Mouse (Mus musculus) heart, embryonic 11.5 days (tissue): Measurements from ENCODE around the gene Nfix. TPM values are rescaled to one million over a fixed set of nuclear protein-coding genes. Genes with fewer than 3 reads are reported as not detected.

Source experiments
- ATAC-seq: fragments of 200-750 bp; cut with Nextera tagmentation; replicated peaks from 2 replicates; pipeline ENCODE4 v1.8.0; 2017; ENCODE audit warnings: moderate library complexity; ENCODE audit not compliant: insufficient number of reproducible peaks, low FRiP score, low TSS enrichment
- H3K27ac ChIP-seq: fragments of 300-500 bp; sonication (generic); 2 replicates; pipeline ENCODE4 v1.5.1; 2014; ENCODE audit warnings: mild to moderate bottlenecking, low read depth, low read length
- H3K27me3 ChIP-seq: fragments of 300-500 bp; sonication (generic); 2 replicates; pipeline ENCODE4 v1.6.1; 2014; ENCODE audit warnings: mild to moderate bottlenecking, low read length, mixed read lengths; ENCODE audit not compliant: control insufficient read depth, insufficient read depth
- H3K36me3 ChIP-seq: fragments of 300-500 bp; sonication (generic); 2 replicates; pipeline ENCODE4 v1.6.1; 2014; ENCODE audit warnings: mild to moderate bottlenecking, low read length, moderate library complexity, mixed read lengths; ENCODE audit not compliant: control insufficient read depth, insufficient read depth
- H3K4me1 ChIP-seq: fragments of 300-500 bp; sonication (generic); 2 replicates; pipeline ENCODE4 v1.6.1; 2014; ENCODE audit warnings: low read length; ENCODE audit not compliant: control insufficient read depth, insufficient read depth
- H3K4me2 ChIP-seq: fragments of 300-500 bp; sonication (generic); 2 replicates; pipeline ENCODE4 v1.6.1; 2014; ENCODE audit warnings: mild to moderate bottlenecking, moderate library complexity
- H3K4me3 ChIP-seq: fragments of 300-500 bp; sonication (generic); 2 replicates; pipeline ENCODE4 v1.5.1; 2014; ENCODE audit warnings: low read depth, low read length
- H3K9ac ChIP-seq: fragments of 300-500 bp; sonication (generic); 2 replicates; pipeline ENCODE4 v1.6.1; 2014; ENCODE audit warnings: mild to moderate bottlenecking, low read depth, low read length, moderate library complexity
- H3K9me3 ChIP-seq: fragments of 300-500 bp; sonication (generic); replicated peaks from 2 replicates; pipeline ENCODE4 v1.6.1; 2016; ENCODE audit warnings: low read length; ENCODE audit not compliant: control insufficient read depth
- WGBS: fragments of 180-500 bp; shearing (Covaris S2); extraction: QIAGEN DNeasy Blood & Tissue Kit; methylation state at CpG from one replicate; pipeline ENCODE4 v1.1.7; 2014; ENCODE audit not compliant: insufficient replicate concordance; 5-methylcytosine and 5-hydroxymethylcytosine counted together
- polyA plus RNA-seq: library from polyadenylated mRNA; unstranded; fragments of >200 nt; fragmentation: Nextera tagmentation; extraction: Ambion mirVana; gene quantifications from 2 replicates; pipeline ENCODE4 v1.2.1, GENCODE M21; 2014

Nfix gene
- polyA plus RNA-seq, 1 experiment from 2014 or later, result 7.6 TPM

GRCm38 (mm10) chr8:84700526-84700925 is 99.6 kb downstream of the Nfix start:
- H3K36me3 ChIP-seq, result peaks cover 22% of the 10 kb centered on the region
- no peaks in the 10 kb centered on the region for H3K9me3 ChIP-seq
- no peak for ATAC-seq
- peaks cover 36% of the 10 kb centered on the region for H3K27me3 ChIP-seq
- 0 out of 2 replicates have a peak overlapping the region, but pooled peaks have one; percentile 16 for H3K9ac ChIP-seq
- H3K27ac ChIP-seq, result peak overlapping the region; percentile 91
- no peak overlapping the region for H3K4me3 ChIP-seq
- peaks cover 32% of the 10 kb centered on the region for H3K4me1 ChIP-seq
- 82% methylated on average over 5 of the region's 5 CpGs for WGBS
- H3K4me2 ChIP-seq, result peak overlapping the region; percentile 29

GRCm38 (mm10) chr8:84699861-84700322 is 100.3 kb downstream of the Nfix start:
- Histone ChIP-seq H3K27ac (peak overlapping the region; percentile 91), H3K4me1 (peaks cover 32% of the 10 kb centered on the region), H3K4me3 (no peak overlapping the region), H3K4me2 (peak overlapping the region; percentile 29), H3K9me3 (no peaks in the 10 kb centered on the region), H3K9ac (0 out of 2 replicates have a peak overlapping the region, but pooled peaks have one; percentile 16), H3K36me3 (peaks cover 25% of the 10 kb centered on the region), H3K27me3 (peaks cover 30% of the 10 kb centered on the region)
- ATAC-seq, result no peak
- 48% methylated on average over 7 of the region's 7 CpGs for WGBS

DNA sequence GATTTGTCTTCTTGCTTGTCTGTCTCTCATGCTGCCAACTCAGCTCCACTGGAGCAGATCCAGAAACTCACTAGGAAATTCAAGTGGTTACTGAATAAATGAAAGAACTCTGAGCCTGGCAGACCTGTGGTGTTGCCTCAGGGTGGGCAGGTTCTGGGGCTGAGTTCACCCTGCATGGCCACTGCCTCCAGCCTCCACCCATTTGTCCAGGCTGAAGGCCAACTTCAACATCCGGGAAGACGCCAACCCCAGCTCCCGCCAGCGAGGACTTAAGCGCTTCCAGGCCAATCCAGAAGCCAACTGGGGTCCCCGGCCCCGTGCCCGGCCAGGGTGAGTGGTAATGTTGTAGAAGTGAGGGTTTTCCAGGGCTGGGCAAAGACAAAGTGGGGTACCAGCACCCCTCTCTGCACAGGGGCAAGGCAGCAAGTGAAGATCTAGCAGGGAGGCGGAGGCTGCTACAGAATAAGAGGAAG is 101.2 kb downstream of the Nfix start:
- Histone ChIP-seq H3K27me3 (peaks cover 20% of the 10 kb centered on the region), H3K9ac (no peak overlapping the region), H3K9me3 (no peaks in the 10 kb centered on the region), H3K27ac (peak overlapping the region; percentile 91), H3K4me2 (no peak overlapping the region), H3K4me3 (no peak overlapping the region), H3K36me3 (peaks cover 25% of the 10 kb centered on the region), H3K4me1 (peaks cover 25% of the 10 kb centered on the region)
- ATAC-seq, result no peak
- 84% methylated on average over 9 of the region's 9 CpGs for whole genome bisulfite sequencing

- no peak overlapping the region for H3K4me3 ChIP-seq
- WGBS, result 93% methylated on average over 5 of the region's 5 CpGs
- no peak overlapping the region for H3K4me2 ChIP-seq
- peaks cover 25% of the 10 kb centered on the region for H3K36me3 ChIP-seq
- H3K4me1 ChIP-seq, result peaks cover 21% of the 10 kb centered on the region
- no peaks in the 10 kb centered on the region for H3K9me3 ChIP-seq
- ATAC-seq, result no peak
- H3K9ac ChIP-seq, result no peak overlapping the region
- no peak overlapping the region for H3K27ac ChIP-seq
- H3K27me3 ChIP-seq, result peaks cover 14% of the 10 kb centered on the region
Observed at GRCm38 (mm10) chr8:84698288-84698687, 101.9 kb downstream of the Nfix start.

- peaks cover 5% of the 10 kb centered on the region for H3K27me3 ChIP-seq
- no peak overlapping the region for H3K27ac ChIP-seq
- H3K4me1 ChIP-seq, result peaks cover 21% of the 10 kb centered on the region
- 84% methylated on average over 14 of the region's 14 CpGs for WGBS
- H3K4me3 ChIP-seq, result no peak overlapping the region
- H3K9me3 ChIP-seq, result no peaks in the 10 kb centered on the region
- peaks cover 25% of the 10 kb centered on the region for H3K36me3 ChIP-seq
- no peak overlapping the region for H3K4me2 ChIP-seq
- ATAC-seq, result no peak
- no peak overlapping the region for H3K9ac ChIP-seq
Observed at GRCm38 (mm10) chr8:84697166-84698130, 102.7 kb downstream of the Nfix start.

GRCm38 (mm10) chr8:84695140-84695539 is 105.0 kb downstream of the Nfix start:
- Histone ChIP-seq H3K4me2 (no peak overlapping the region), H3K4me1 (peaks cover 10% of the 10 kb centered on the region), H3K9ac (no peak overlapping the region), H3K9me3 (no peaks in the 10 kb centered on the region), H3K27me3 (no peaks in the 10 kb centered on the region), H3K4me3 (no peak overlapping the region), H3K36me3 (peaks cover 29% of the 10 kb centered on the region), H3K27ac (no peak overlapping the region)
- ATAC-seq, result no peak
- WGBS, result 89% methylated on average over 6 of the region's 6 CpGs

DNA sequence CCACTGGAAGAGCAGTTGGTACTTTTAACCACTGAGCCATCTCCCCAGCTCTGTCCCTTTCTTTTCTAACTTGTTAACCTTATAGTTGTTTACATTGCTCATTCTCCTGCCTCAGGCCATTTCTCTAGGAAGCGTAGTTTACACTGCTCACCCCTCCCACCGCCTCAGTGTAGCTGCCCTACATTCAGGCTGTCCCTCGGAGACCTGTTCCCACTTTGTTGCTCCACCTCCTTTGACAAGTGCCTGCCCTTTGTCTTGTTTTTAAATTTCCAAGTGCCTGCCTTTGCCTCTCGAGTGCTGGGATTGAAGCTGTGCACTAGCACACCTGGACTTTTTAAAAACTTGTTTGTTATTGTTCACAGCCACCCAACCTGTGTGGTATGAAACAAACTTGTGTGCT is 106.8 kb downstream of the Nfix start:
- no peak for ATAC-seq
- 77% methylated on average over 4 of the region's 4 CpGs for WGBS
- peaks cover 13% of the 10 kb centered on the region for H3K4me1 ChIP-seq

DNA sequence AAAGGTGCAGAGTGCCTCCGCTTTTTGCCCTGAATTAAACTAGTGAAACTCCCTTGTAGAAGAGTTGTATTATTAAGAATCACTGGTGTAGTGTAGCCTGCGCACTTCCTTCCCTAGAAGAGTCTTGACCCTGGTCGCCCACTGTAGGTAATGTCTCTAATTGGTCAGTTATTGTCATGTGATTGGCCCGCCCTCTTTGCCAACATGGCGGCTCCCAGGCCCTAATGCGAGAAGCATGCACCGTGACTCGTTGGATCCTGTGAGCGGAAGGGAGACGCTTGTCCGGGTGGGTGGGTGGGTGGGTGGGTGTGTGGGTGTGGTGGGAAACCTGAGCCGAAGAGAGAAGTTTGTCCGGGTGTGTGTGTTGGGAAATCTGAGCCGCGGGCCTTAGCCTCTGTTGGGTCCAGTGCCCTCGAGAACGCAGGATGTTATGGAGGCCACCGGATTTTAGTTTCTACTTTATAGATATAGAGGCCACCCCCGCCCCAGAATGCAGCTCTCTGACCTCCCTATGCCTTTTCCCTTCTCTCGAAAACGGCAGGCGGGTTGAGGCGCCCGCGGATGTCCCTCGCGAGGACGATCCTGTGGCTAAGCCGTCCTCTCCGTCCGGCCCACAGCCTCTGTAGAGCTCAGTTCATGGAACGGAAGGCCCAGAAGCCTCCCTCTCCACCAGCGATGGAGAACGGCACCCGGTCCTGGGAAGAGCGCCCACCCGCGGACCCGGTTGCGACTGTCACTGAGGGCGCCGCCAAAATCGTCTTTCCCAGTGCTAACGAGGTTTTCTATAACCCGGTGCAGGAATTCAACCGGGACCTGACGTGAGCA is 110.8 kb downstream of the Nfix start:
- no peaks in the 10 kb centered on the region for H3K27me3 ChIP-seq
- peaks cover 36% of the 10 kb centered on the region for H3K4me1 ChIP-seq
- H3K4me2 ChIP-seq, result peak overlapping the region; percentile 86
- peak overlapping the region; percentile 86 for H3K9ac ChIP-seq
- peak overlapping the region; percentile 78; the same call in 1 of the 2 replicates for H3K27ac ChIP-seq
- peak overlapping the region; percentile 90 for H3K4me3 ChIP-seq
- peak; percentile 62; the same call in 1 of the 2 replicates for ATAC-seq
- under 1% methylated on average over 47 of the region's 47 CpGs for WGBS
- H3K36me3 ChIP-seq, result peaks cover 4% of the 10 kb centered on the region; the same call in 1 of the 2 replicates
- no peaks in the 10 kb centered on the region for H3K9me3 ChIP-seq

More for the DNA sequence above, 106.8 kb downstream of the Nfix start:
- no peaks in the 10 kb centered on the region for H3K27me3 ChIP-seq
- no peak overlapping the region for H3K27ac ChIP-seq
- H3K9ac ChIP-seq, result no peak overlapping the region
- no peak overlapping the region for H3K4me2 ChIP-seq
- H3K4me3 ChIP-seq, result no peak overlapping the region
- H3K9me3 ChIP-seq, result no peaks in the 10 kb centered on the region
- H3K36me3 ChIP-seq, result peaks cover 29% of the 10 kb centered on the region
